Mouse (Mus musculus): ENCODE measurements around the gene Arhgef3.

The Arhgef3 gene

GRCm38 (mm10) chr14:27158133-27158532 lies 43.4 kb downstream of the Arhgef3 start:
- ATAC-seq (ENCODE audit: insufficient number of reproducible peaks, low FRiP score, low TSS enrichment) = no peak

GRCm38 (mm10) chr14:27158782-27159181 lies 44.1 kb downstream of the Arhgef3 start:
- no peak for ATAC-seq (ENCODE audit: insufficient number of reproducible peaks, low FRiP score, low TSS enrichment)

- no peak for ATAC-seq (ENCODE audit: insufficient number of reproducible peaks, low FRiP score, low TSS enrichment)
These were observed 46.1 kb downstream of the Arhgef3 start for GRCm38 (mm10) chr14:27160762-27161161.

GRCm38 (mm10) chr14:27164639-27165038 lies 49.9 kb downstream of the Arhgef3 start:
- no peak for ATAC-seq (ENCODE audit: insufficient number of reproducible peaks, low FRiP score, low TSS enrichment)

GRCm38 (mm10) chr14:27166751-27167150 lies 52.1 kb downstream of the Arhgef3 start:
- ATAC-seq (ENCODE audit: insufficient number of reproducible peaks, low FRiP score, low TSS enrichment) = 0 out of 2 replicates have a peak, but pooled peaks have one; percentile 26

GRCm38 (mm10) chr14:27167177-27167576 lies 52.5 kb downstream of the Arhgef3 start:
- ATAC-seq (ENCODE audit: insufficient number of reproducible peaks, low FRiP score, low TSS enrichment) = no peak

GRCm38 (mm10) chr14:27168387-27168786 lies 53.7 kb downstream of the Arhgef3 start:
- no peak for ATAC-seq (ENCODE audit: insufficient number of reproducible peaks, low FRiP score, low TSS enrichment)

GRCm38 (mm10) chr14:27169287-27169686 lies 54.6 kb downstream of the Arhgef3 start:
- no peak for ATAC-seq (ENCODE audit: insufficient number of reproducible peaks, low FRiP score, low TSS enrichment)

- no peak for ATAC-seq (ENCODE audit: insufficient number of reproducible peaks, low FRiP score, low TSS enrichment)
These were observed 55.7 kb downstream of the Arhgef3 start for GRCm38 (mm10) chr14:27170421-27170820.

- no peak for ATAC-seq (ENCODE audit: insufficient number of reproducible peaks, low FRiP score, low TSS enrichment)
These were observed 56.6 kb downstream of the Arhgef3 start for GRCm38 (mm10) chr14:27171175-27171830.

- no peak for ATAC-seq (ENCODE audit: insufficient number of reproducible peaks, low FRiP score, low TSS enrichment)
These were observed 58.6 kb downstream of the Arhgef3 start for GRCm38 (mm10) chr14:27173178-27173803.

- no peak for ATAC-seq (ENCODE audit: insufficient number of reproducible peaks, low FRiP score, low TSS enrichment)
These were observed 59.6 kb downstream of the Arhgef3 start for GRCm38 (mm10) chr14:27174188-27174786.

- no peak for ATAC-seq (ENCODE audit: insufficient number of reproducible peaks, low FRiP score, low TSS enrichment)
These were observed 60.2 kb downstream of the Arhgef3 start for GRCm38 (mm10) chr14:27174831-27175301.

GRCm38 (mm10) chr14:27175343-27175742 lies 60.6 kb downstream of the Arhgef3 start:
- no peak for ATAC-seq (ENCODE audit: insufficient number of reproducible peaks, low FRiP score, low TSS enrichment)

GRCm38 (mm10) chr14:27177800-27178559 lies 63.3 kb downstream of the Arhgef3 start:
- no peak for ATAC-seq (ENCODE audit: insufficient number of reproducible peaks, low FRiP score, low TSS enrichment)

- ATAC-seq (ENCODE audit: insufficient number of reproducible peaks, low FRiP score, low TSS enrichment) = no peak
These were observed 63.8 kb downstream of the Arhgef3 start for GRCm38 (mm10) chr14:27178560-27178920.

GRCm38 (mm10) chr14:27179771-27180170 lies 65.1 kb downstream of the Arhgef3 start:
- no peak for ATAC-seq (ENCODE audit: insufficient number of reproducible peaks, low FRiP score, low TSS enrichment)

- ATAC-seq (ENCODE audit: insufficient number of reproducible peaks, low FRiP score, low TSS enrichment) = no peak
These were observed 67.4 kb downstream of the Arhgef3 start for GRCm38 (mm10) chr14:27182059-27182458.

GRCm38 (mm10) chr14:27182646-27183438 lies 68.1 kb downstream of the Arhgef3 start:
- 0 out of 2 replicates have a peak, but pooled peaks have one; percentile 32 for ATAC-seq (ENCODE audit: insufficient number of reproducible peaks, low FRiP score, low TSS enrichment)

All from cerebellum, adult (tissue).